Mouse (Mus musculus): ENCODE measurements around the gene Rad52. TPM values are rescaled to one million over a fixed set of nuclear protein-coding genes. Genes with fewer than 3 reads are reported as not detected.

Rad52 gene
- 5.6 TPM for polyA plus RNA-seq (2015; fragmentation: Illumina TruSeq; extraction: RNeasy Lipid Tissue Mini Kit (QIAGEN cat#74804); ENCODE audit: insufficient read depth, low read depth, low replicate concordance)

DNA sequence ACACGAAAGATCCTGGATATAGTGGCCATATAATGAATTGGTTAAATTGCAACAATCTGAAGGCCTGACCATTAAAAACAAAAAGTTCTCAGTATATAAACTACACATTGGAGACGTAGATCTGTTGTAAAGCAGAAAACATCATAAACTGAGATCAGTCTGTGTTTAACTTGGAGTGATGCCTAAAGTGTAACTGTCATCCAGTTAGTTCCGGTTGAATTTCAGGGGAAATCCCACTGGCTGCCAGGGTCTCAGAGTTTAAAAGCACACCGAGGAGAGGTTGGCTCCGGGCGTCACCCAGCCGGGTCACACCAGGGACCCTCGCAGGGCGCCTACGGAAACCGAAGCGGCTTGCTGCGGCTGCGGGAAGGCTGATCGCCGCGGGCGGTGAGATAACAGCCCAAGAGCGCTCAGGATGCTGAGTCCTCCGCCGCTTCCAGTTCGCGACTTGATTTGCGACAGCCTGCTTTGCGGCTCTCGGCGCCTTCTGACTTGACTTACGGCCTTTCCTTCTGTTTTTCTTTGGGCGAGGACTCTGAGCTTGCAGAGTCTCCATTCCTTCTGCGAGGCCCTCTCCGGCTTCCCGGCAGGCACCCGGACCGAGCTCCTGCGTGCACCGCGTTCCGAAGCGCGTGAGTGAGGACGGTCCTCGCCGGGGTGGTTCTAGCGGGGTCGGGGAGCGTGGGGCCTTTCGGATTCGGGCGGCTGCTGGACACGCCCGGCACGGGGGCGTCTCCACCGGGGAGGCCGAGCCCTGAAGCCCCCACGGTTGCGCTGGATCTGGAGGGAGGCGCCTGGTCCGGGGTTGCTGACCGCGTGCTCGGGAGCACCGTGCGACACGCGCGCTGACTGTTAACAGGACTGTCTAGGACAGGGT, at the start of gene Rad52:
Rad52 (plus strand) TSS at position 495 of the 877 bp plus-strand sequence.

Other genes starting within 250 kb of the Rad52 start
- gene Erc1, start 54.5 kb upstream of the Rad52 start, polyA plus RNA-seq (2015; fragmentation: Illumina TruSeq; extraction: RNeasy Lipid Tissue Mini Kit (QIAGEN cat#74804); ENCODE audit: insufficient read depth, low read depth, low replicate concordance), result 3.0 TPM
- 52.8 TPM for gene Wnk1, start 136.0 kb downstream of the Rad52 start, polyA plus RNA-seq (2015; fragmentation: Illumina TruSeq; extraction: RNeasy Lipid Tissue Mini Kit (QIAGEN cat#74804); ENCODE audit: insufficient read depth, low read depth, low replicate concordance)
- not detected for gene Ninj2, start 190.7 kb downstream of the Rad52 start, polyA plus RNA-seq (2015; fragmentation: Illumina TruSeq; extraction: RNeasy Lipid Tissue Mini Kit (QIAGEN cat#74804); ENCODE audit: insufficient read depth, low read depth, low replicate concordance)